Mouse (Mus musculus) embryonic facial prominence, embryonic 14.5 days (tissue): ENCODE data around the gene Atp9a. TPM values are rescaled to one million over a fixed set of nuclear protein-coding genes. Genes with fewer than 3 reads are reported as not detected.
A peak's percentile ranks its signal among the peaks of the same experiment; 100 is the strongest.

Experiments
- ATAC-seq: fragments of 200-750 bp; cut with Nextera tagmentation; 2 replicates; pipeline ENCODE4 v1.8.0; 2017; ENCODE audit warnings: low read depth, moderate number of reproducible peaks, moderate TSS enrichment
- DNase-seq: peaks from one replicate; pipeline ENCODE4 v3.0.0-alpha.2; 2015; ENCODE audit warnings: low spot score
- H3K27ac ChIP-seq: fragments of 300-500 bp; sonication (generic); replicated peaks from 2 replicates; pipeline ENCODE4 v1.5.1; 2014; ENCODE audit warnings: low read depth, mild to moderate bottlenecking, low read length, moderate library complexity
- H3K27me3 ChIP-seq: fragments of 300-500 bp; sonication (generic); replicated peaks from 2 replicates; pipeline ENCODE4 v1.6.1; 2014; ENCODE audit warnings: low read length; ENCODE audit not compliant: control insufficient read depth, insufficient read depth
- H3K36me3 ChIP-seq: fragments of 300-500 bp; sonication (generic); 2 replicates; pipeline ENCODE4 v1.6.1; 2014; ENCODE audit warnings: low read length, mixed read lengths; ENCODE audit not compliant: control insufficient read depth, insufficient read depth
- H3K4me1 ChIP-seq: fragments of 300-500 bp; sonication (generic); 2 replicates; pipeline ENCODE4 v1.6.1; 2014; ENCODE audit warnings: antibody characterized with exemption, low read length; ENCODE audit not compliant: control insufficient read depth, insufficient read depth
- H3K4me2 ChIP-seq: fragments of 300-500 bp; sonication (generic); 2 replicates; pipeline ENCODE4 v1.6.1; 2014; ENCODE audit warnings: low read depth, mild to moderate bottlenecking, low read length, moderate library complexity, mixed read lengths
- H3K4me3 ChIP-seq: fragments of 300-500 bp; sonication (generic); 2 replicates; pipeline ENCODE4 v1.5.1; 2014; ENCODE audit warnings: low read depth, mild to moderate bottlenecking, low read length
- H3K9ac ChIP-seq: fragments of 300-500 bp; sonication (generic); 2 replicates; pipeline ENCODE4 v1.6.1; 2014; ENCODE audit warnings: low read depth, mild to moderate bottlenecking, low read length, moderate library complexity, mixed read lengths
- H3K9me3 ChIP-seq: fragments of 300-500 bp; sonication (generic); 2 replicates; pipeline ENCODE4 v1.6.1; 2016; ENCODE audit warnings: low read length; ENCODE audit not compliant: control insufficient read depth
- WGBS: fragments of 180-500 bp; shearing (Covaris S2); extraction: QIAGEN DNeasy Blood & Tissue Kit; methylation state at CpG from one replicate; pipeline ENCODE4 v1.1.7; 2014; 5-methylcytosine and 5-hydroxymethylcytosine counted together
- microRNA-seq: library from miRNA; unstranded; fragments of <30 nt; microRNA quantifications from one replicate; pipeline ENCODE4, GENCODE M21; 2016; ENCODE audit warnings: borderline number of aligned reads
- polyA plus RNA-seq: library from polyadenylated mRNA; unstranded; fragments of >200 nt; fragmentation: Nextera tagmentation; extraction: Ambion mirVana; gene quantifications from 2 replicates; pipeline ENCODE4 v1.2.1, GENCODE M21; 2014

Atp9a gene
- polyA plus RNA-seq, 1 experiment from 2014 or later: 28.7 TPM

- H3K4me1 ChIP-seq: peaks cover 18% of the 10 kb centered on the region
- 10% methylated on average over 20 of the region's 21 CpGs for WGBS
- no peaks in the 10 kb centered on the region for H3K36me3 ChIP-seq
- peak overlapping the region; percentile 39 for H3K4me3 ChIP-seq
- peak overlapping the region; percentile 46 for H3K9ac ChIP-seq
- ATAC-seq (peak; percentile 47; the same call in 1 of the 2 replicates), DNase-seq (no peak)
- H3K27ac ChIP-seq: no peak overlapping the region
- peak overlapping the region; percentile 52 for H3K4me2 ChIP-seq
- no peaks in the 10 kb centered on the region for H3K9me3 ChIP-seq
- H3K27me3 ChIP-seq: peaks cover 35% of the 10 kb centered on the region
These were observed 152.6 kb downstream of the Atp9a start for GRCm38 (mm10) chr2:168589368-168590167.

GRCm38 (mm10) chr2:168588591-168589367, 153.4 kb downstream of the Atp9a start:
- H3K27ac ChIP-seq: no peak overlapping the region
- peaks cover 18% of the 10 kb centered on the region for H3K4me1 ChIP-seq
- peak overlapping the region; percentile 52 for H3K4me2 ChIP-seq
- H3K4me3 ChIP-seq: peak overlapping the region; percentile 39
- H3K36me3 ChIP-seq: no peaks in the 10 kb centered on the region
- H3K9ac ChIP-seq: no peak overlapping the region
- H3K27me3 ChIP-seq: peaks cover 35% of the 10 kb centered on the region
- DNase-seq (no peak), ATAC-seq (no peak)
- H3K9me3 ChIP-seq: no peaks in the 10 kb centered on the region
- 35% methylated on average over 11 of the region's 11 CpGs for WGBS

GRCm38 (mm10) chr2:168587159-168587558, 155.1 kb downstream of the Atp9a start:
- H3K27ac ChIP-seq: no peak overlapping the region
- H3K9ac ChIP-seq: no peak overlapping the region
- peaks cover 18% of the 10 kb centered on the region for H3K4me1 ChIP-seq
- ATAC-seq: no peak
- no peak overlapping the region for H3K4me2 ChIP-seq
- WGBS: 76% methylated on average over 8 of the region's 8 CpGs
- DNase-seq: no peak
- H3K27me3 ChIP-seq: peaks cover 34% of the 10 kb centered on the region
- H3K36me3 ChIP-seq: no peaks in the 10 kb centered on the region
- no peak overlapping the region for H3K4me3 ChIP-seq
- H3K9me3 ChIP-seq: no peaks in the 10 kb centered on the region

GRCm38 (mm10) chr2:168586512-168586911, 155.7 kb downstream of the Atp9a start:
- peaks cover 30% of the 10 kb centered on the region for H3K27me3 ChIP-seq
- no peaks in the 10 kb centered on the region for H3K36me3 ChIP-seq
- no peak overlapping the region for H3K4me2 ChIP-seq
- no peak overlapping the region for H3K4me3 ChIP-seq
- DNase-seq (no peak), ATAC-seq (no peak)
- H3K4me1 ChIP-seq: peaks cover 18% of the 10 kb centered on the region
- no peaks in the 10 kb centered on the region for H3K9me3 ChIP-seq
- H3K9ac ChIP-seq: no peak overlapping the region
- no peak overlapping the region for H3K27ac ChIP-seq
- WGBS: 80% methylated on average over 12 of the region's 12 CpGs

GRCm38 (mm10) chr2:168584857-168585256, 157.4 kb downstream of the Atp9a start:
- ATAC-seq: no peak
- no peak for DNase-seq
- H3K27ac ChIP-seq: no peak overlapping the region
- H3K9ac ChIP-seq: no peak overlapping the region
- no peaks in the 10 kb centered on the region for H3K36me3 ChIP-seq
- H3K4me2 ChIP-seq: no peak overlapping the region
- H3K4me3 ChIP-seq: no peak overlapping the region
- peaks cover 32% of the 10 kb centered on the region for H3K4me1 ChIP-seq
- H3K27me3 ChIP-seq: peaks cover 13% of the 10 kb centered on the region
- 79% methylated on average over 6 of the region's 6 CpGs for WGBS
- no peaks in the 10 kb centered on the region for H3K9me3 ChIP-seq

Small RNA genes within 50 kb of the gene (microRNA-seq; reads per million reads assigned to microRNA genes)
- gene Mir7004: not detected

Other genes with a start within 250 kb of the Atp9a start
- 5.7 and 5.8 TPM in 2 replicates for gene Nfatc2, start 140.8 kb downstream of the Atp9a start, polyA plus RNA-seq
- 0.35 and 0.42 TPM in 2 replicates for gene Sall4, start 25.5 kb upstream of the Atp9a start, polyA plus RNA-seq
- gene Zfp64, start 213.2 kb upstream of the Atp9a start, polyA plus RNA-seq: 39.0 and 41.9 TPM in 2 replicates